Mouse (Mus musculus) thymus, postnatal 10 days (tissue): ENCODE data around the gene Tarsl2.

Experiments
- DNase-seq, 2 experiments: peaks; one replicate each; pipeline ENCODE4 v3.0.0; 2021; ENCODE audit warnings: low spot score in 2 of 2

Gene Tarsl2

DNA sequence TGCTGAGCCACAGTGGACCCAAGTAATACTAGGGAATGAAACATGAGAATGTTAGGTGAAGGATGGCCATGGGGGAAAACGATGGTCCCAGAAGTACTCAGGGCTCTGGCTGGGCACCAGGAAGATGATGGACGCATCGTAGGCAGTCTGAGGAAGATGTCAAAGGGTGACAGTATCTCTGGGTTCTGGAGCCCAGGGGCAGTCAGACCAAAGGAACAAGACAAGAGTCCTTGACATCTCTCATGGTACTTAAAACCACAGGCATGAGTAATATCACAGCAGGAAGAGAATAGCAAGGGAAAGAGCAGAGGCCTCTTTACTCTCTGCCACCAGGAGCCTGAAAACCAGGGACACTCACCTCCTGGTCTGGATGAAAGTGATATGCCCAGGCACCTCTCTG lies 90.6 kb downstream of the Tarsl2 start:
- no peak for DNase-seq

- DNase-seq, result no peak
These were observed 92.8 kb downstream of the Tarsl2 start for GRCm38 (mm10) chr7:65737286-65738040.
